Mouse (Mus musculus): ENCODE measurements around the gene Rnf113a2. TPM values are rescaled to one million over a fixed set of nuclear protein-coding genes. Genes with fewer than 3 reads are reported as not detected.
A peak's percentile ranks its signal among the peaks of the same experiment; 100 is the strongest.

Gene Rnf113a2
- polyA plus RNA-seq (2015; fragmentation: Nextera tagmentation; extraction: Ambion mirVana) = 25.8 and 25.9 TPM in 2 replicates

GRCm38 (mm10) chr12:84416834-84417604 lies at the start of gene Rnf113a2:
Gene Rnf113a2 (plus strand): TSS chr12:84417196.
- 3% methylated on average over 50 of the region's 50 CpGs for WGBS
- peak within 1 kb of the TSS; percentile 90 for H3K4me2 ChIP-seq (ENCODE audit: low read depth, low read length)
- 0 out of 2 replicates have a peak, but pooled peaks cover 3% of the 10 kb centered on the region for H3K4me1 ChIP-seq (ENCODE audit: control insufficient read depth, insufficient read depth, low read length)
- H3K36me3 ChIP-seq (ENCODE audit: control insufficient read depth, insufficient read depth, low read length) = no peaks in the 10 kb centered on the region
- H3K27ac ChIP-seq (ENCODE audit: low read length) = peak within 1 kb of the TSS; percentile 44; the same call in 1 of the 2 replicates
- peak within 1 kb of the TSS; percentile 84 for H3K9ac ChIP-seq (ENCODE audit: low read length)
- peak within 1 kb of the TSS; percentile 68 for H3K4me3 ChIP-seq (replicated peaks; ENCODE audit: low read length)
- no peaks in the 10 kb centered on the region for H3K9me3 ChIP-seq (replicated peaks; ENCODE audit: control insufficient read depth, low read length)
- no peaks in the 10 kb centered on the region for H3K27me3 ChIP-seq (ENCODE audit: control insufficient read depth, insufficient read depth, low read length)
- peak; percentile 90 for ATAC-seq (ENCODE audit: insufficient read depth, low FRiP score)

GRCm38 (mm10) chr12:84371647-84372046 lies 45.3 kb upstream of the Rnf113a2 start:
- ATAC-seq (ENCODE audit: insufficient read depth, low FRiP score) = no peak

GRCm38 (mm10) chr12:84373831-84374481 lies 43.0 kb upstream of the Rnf113a2 start:
- 76% methylated on average over 6 of the region's 6 CpGs for WGBS
- Histone ChIP-seq H3K36me3 (ENCODE audit: control insufficient read depth, insufficient read depth, low read length) (peaks cover 22% of the 10 kb centered on the region; the same call in 1 of the 2 replicates), H3K4me2 (ENCODE audit: low read depth, low read length) (no peak overlapping the region), H3K27me3 (ENCODE audit: control insufficient read depth, insufficient read depth, low read length) (no peaks in the 10 kb centered on the region), H3K4me3 (replicated peaks; ENCODE audit: low read length) (no peak overlapping the region), H3K27ac (ENCODE audit: low read length) (no peak overlapping the region), H3K4me1 (ENCODE audit: control insufficient read depth, insufficient read depth, low read length) (no peaks in the 10 kb centered on the region), H3K9me3 (replicated peaks; ENCODE audit: control insufficient read depth, low read length) (no peaks in the 10 kb centered on the region), H3K9ac (ENCODE audit: low read length) (no peak overlapping the region)
- no peak for ATAC-seq (ENCODE audit: insufficient read depth, low FRiP score)

More at GRCm38 (mm10) chr12:84371647-84372046, 45.3 kb upstream of the Rnf113a2 start:
- Histone ChIP-seq H3K27ac (ENCODE audit: low read length) (no peak overlapping the region), H3K27me3 (ENCODE audit: control insufficient read depth, insufficient read depth, low read length) (no peaks in the 10 kb centered on the region), H3K9me3 (replicated peaks; ENCODE audit: control insufficient read depth, low read length) (no peaks in the 10 kb centered on the region), H3K4me2 (ENCODE audit: low read depth, low read length) (no peak overlapping the region), H3K36me3 (ENCODE audit: control insufficient read depth, insufficient read depth, low read length) (peaks cover 31% of the 10 kb centered on the region), H3K9ac (ENCODE audit: low read length) (no peak overlapping the region), H3K4me3 (replicated peaks; ENCODE audit: low read length) (no peak overlapping the region), H3K4me1 (ENCODE audit: control insufficient read depth, insufficient read depth, low read length) (no peaks in the 10 kb centered on the region)
- 95% methylated on average over 5 of the region's 5 CpGs for WGBS

GRCm38 (mm10) chr12:84382369-84382768 lies 34.6 kb upstream of the Rnf113a2 start:
- 90% methylated on average over 4 of the region's 4 CpGs for WGBS

GRCm38 (mm10) chr12:84384644-84385081 lies 32.3 kb upstream of the Rnf113a2 start:
- Histone ChIP-seq H3K9ac (ENCODE audit: low read length) (no peak overlapping the region), H3K4me3 (replicated peaks; ENCODE audit: low read length) (no peak overlapping the region), H3K27ac (ENCODE audit: low read length) (peak overlapping the region; percentile 80), H3K4me1 (ENCODE audit: control insufficient read depth, insufficient read depth, low read length) (no peaks in the 10 kb centered on the region), H3K4me2 (ENCODE audit: low read depth, low read length) (no peak overlapping the region), H3K27me3 (ENCODE audit: control insufficient read depth, insufficient read depth, low read length) (no peaks in the 10 kb centered on the region), H3K9me3 (replicated peaks; ENCODE audit: control insufficient read depth, low read length) (no peaks in the 10 kb centered on the region), H3K36me3 (ENCODE audit: control insufficient read depth, insufficient read depth, low read length) (peaks cover 2% of the 10 kb centered on the region; the same call in 1 of the 2 replicates)
- 63% methylated on average over 5 of the region's 5 CpGs for WGBS
- ATAC-seq (ENCODE audit: insufficient read depth, low FRiP score) = peak; percentile 77; the same call in 1 of the 2 replicates

More at GRCm38 (mm10) chr12:84382369-84382768, 34.6 kb upstream of the Rnf113a2 start:
- H3K36me3 ChIP-seq (ENCODE audit: control insufficient read depth, insufficient read depth, low read length) = peaks cover 2% of the 10 kb centered on the region; the same call in 1 of the 2 replicates
- H3K27me3 ChIP-seq (ENCODE audit: control insufficient read depth, insufficient read depth, low read length) = no peaks in the 10 kb centered on the region
- H3K27ac ChIP-seq (ENCODE audit: low read length) = no peak overlapping the region
- H3K4me3 ChIP-seq (replicated peaks; ENCODE audit: low read length) = no peak overlapping the region
- no peak for ATAC-seq (ENCODE audit: insufficient read depth, low FRiP score)
- H3K9ac ChIP-seq (ENCODE audit: low read length) = no peak overlapping the region
- no peaks in the 10 kb centered on the region for H3K4me1 ChIP-seq (ENCODE audit: control insufficient read depth, insufficient read depth, low read length)
- no peak overlapping the region for H3K4me2 ChIP-seq (ENCODE audit: low read depth, low read length)
- H3K9me3 ChIP-seq (replicated peaks; ENCODE audit: control insufficient read depth, low read length) = no peaks in the 10 kb centered on the region

- Histone ChIP-seq H3K27ac (ENCODE audit: low read length) (peak overlapping the region; percentile 80), H3K4me3 (replicated peaks; ENCODE audit: low read length) (no peak overlapping the region), H3K4me2 (ENCODE audit: low read depth, low read length) (no peak overlapping the region), H3K9me3 (replicated peaks; ENCODE audit: control insufficient read depth, low read length) (no peaks in the 10 kb centered on the region), H3K4me1 (ENCODE audit: control insufficient read depth, insufficient read depth, low read length) (no peaks in the 10 kb centered on the region), H3K27me3 (ENCODE audit: control insufficient read depth, insufficient read depth, low read length) (no peaks in the 10 kb centered on the region), H3K9ac (ENCODE audit: low read length) (peak overlapping the region; percentile 11; the same call in 1 of the 2 replicates), H3K36me3 (ENCODE audit: control insufficient read depth, insufficient read depth, low read length) (peaks cover 2% of the 10 kb centered on the region; the same call in 1 of the 2 replicates)
- 86% methylated on average over 4 of the region's 4 CpGs for WGBS
- ATAC-seq (ENCODE audit: insufficient read depth, low FRiP score) = no peak
Observed at GRCm38 (mm10) chr12:84385408-84385807, 31.6 kb upstream of the Rnf113a2 start.

- Histone ChIP-seq H3K4me2 (ENCODE audit: low read depth, low read length) (no peak overlapping the region), H3K36me3 (ENCODE audit: control insufficient read depth, insufficient read depth, low read length) (peaks cover 2% of the 10 kb centered on the region; the same call in 1 of the 2 replicates), H3K9ac (ENCODE audit: low read length) (no peak overlapping the region), H3K4me3 (replicated peaks; ENCODE audit: low read length) (no peak overlapping the region), H3K4me1 (ENCODE audit: control insufficient read depth, insufficient read depth, low read length) (no peaks in the 10 kb centered on the region), H3K27me3 (ENCODE audit: control insufficient read depth, insufficient read depth, low read length) (no peaks in the 10 kb centered on the region), H3K9me3 (replicated peaks; ENCODE audit: control insufficient read depth, low read length) (no peaks in the 10 kb centered on the region), H3K27ac (ENCODE audit: low read length) (no peak overlapping the region)
- no peak for ATAC-seq (ENCODE audit: insufficient read depth, low FRiP score)
- WGBS = 88% methylated on average over 8 of the region's 8 CpGs
Observed at GRCm38 (mm10) chr12:84388097-84388496, 28.9 kb upstream of the Rnf113a2 start.

GRCm38 (mm10) chr12:84388774-84389400 lies 28.1 kb upstream of the Rnf113a2 start:
- H3K36me3 ChIP-seq (ENCODE audit: control insufficient read depth, insufficient read depth, low read length) = no peaks in the 10 kb centered on the region
- H3K4me2 ChIP-seq (ENCODE audit: low read depth, low read length) = no peak overlapping the region
- no peaks in the 10 kb centered on the region for H3K9me3 ChIP-seq (replicated peaks; ENCODE audit: control insufficient read depth, low read length)
- 64% methylated on average over 14 of the region's 14 CpGs for WGBS
- H3K4me3 ChIP-seq (replicated peaks; ENCODE audit: low read length) = no peak overlapping the region
- no peak overlapping the region for H3K27ac ChIP-seq (ENCODE audit: low read length)
- H3K9ac ChIP-seq (ENCODE audit: low read length) = no peak overlapping the region
- H3K4me1 ChIP-seq (ENCODE audit: control insufficient read depth, insufficient read depth, low read length) = no peaks in the 10 kb centered on the region
- no peaks in the 10 kb centered on the region for H3K27me3 ChIP-seq (ENCODE audit: control insufficient read depth, insufficient read depth, low read length)
- no peak for ATAC-seq (ENCODE audit: insufficient read depth, low FRiP score)

All from stomach, embryonic 16.5 days (tissue).